Mouse (Mus musculus) cortical plate, adult 2 months (tissue): ENCODE data around the gene Cry2. TPM values are rescaled to one million over a fixed set of nuclear protein-coding genes. Genes with fewer than 3 reads are reported as not detected.
"Not testable (repeated sequence)": the region's sequence is repeated elsewhere in the genome, so short reads cannot be mapped to it uniquely, and the experiment has no call there.

Experiments
- H3K27ac ChIP-seq: fragments of 200-500 bp; 2 replicates; pipeline ENCODE4 v1.5.1; 2012; ENCODE audit warnings: low read length, control low read depth, inconsistent platforms; ENCODE audit not compliant: insufficient read depth
- H3K4me1 ChIP-seq: fragments of 200-500 bp; 2 replicates; pipeline ENCODE4 v1.6.1; 2011; ENCODE audit warnings: low read length; ENCODE audit not compliant: control insufficient read depth, insufficient read depth
- H3K4me3 ChIP-seq: fragments of 200-500 bp; 2 replicates; pipeline ENCODE4 v1.5.1; 2011; ENCODE audit warnings: mild to moderate bottlenecking, low read length, control low read depth; ENCODE audit not compliant: insufficient read depth
- CTCF ChIP-seq: fragments of 200-500 bp; IDR thresholded peaks from 2 replicates; pipeline ENCODE4 v1.5.1; 2011; ENCODE audit warnings: mild to moderate bottlenecking, control low read depth, low read length; ENCODE audit not compliant: insufficient read depth; ENCODE audit errors: extremely low read depth
- POLR2A ChIP-seq: fragments of 200-500 bp; IDR thresholded peaks from 2 replicates; pipeline ENCODE4 v1.6.1; 2011; ENCODE audit warnings: mild to moderate bottlenecking, low read length, control low read depth; ENCODE audit not compliant: insufficient read depth; ENCODE audit errors: extremely low read depth
- polyA plus RNA-seq: library from polyadenylated mRNA; depleted of rRNA; stranded (reverse); fragments of >200 nt; gene quantifications from 2 replicates; pipeline ENCODE4 v1.2.3, GENCODE M21; 2012; rRNA removed

Gene Cry2
- 99.9 and 108 TPM in 2 replicates for polyA plus RNA-seq

DNA sequence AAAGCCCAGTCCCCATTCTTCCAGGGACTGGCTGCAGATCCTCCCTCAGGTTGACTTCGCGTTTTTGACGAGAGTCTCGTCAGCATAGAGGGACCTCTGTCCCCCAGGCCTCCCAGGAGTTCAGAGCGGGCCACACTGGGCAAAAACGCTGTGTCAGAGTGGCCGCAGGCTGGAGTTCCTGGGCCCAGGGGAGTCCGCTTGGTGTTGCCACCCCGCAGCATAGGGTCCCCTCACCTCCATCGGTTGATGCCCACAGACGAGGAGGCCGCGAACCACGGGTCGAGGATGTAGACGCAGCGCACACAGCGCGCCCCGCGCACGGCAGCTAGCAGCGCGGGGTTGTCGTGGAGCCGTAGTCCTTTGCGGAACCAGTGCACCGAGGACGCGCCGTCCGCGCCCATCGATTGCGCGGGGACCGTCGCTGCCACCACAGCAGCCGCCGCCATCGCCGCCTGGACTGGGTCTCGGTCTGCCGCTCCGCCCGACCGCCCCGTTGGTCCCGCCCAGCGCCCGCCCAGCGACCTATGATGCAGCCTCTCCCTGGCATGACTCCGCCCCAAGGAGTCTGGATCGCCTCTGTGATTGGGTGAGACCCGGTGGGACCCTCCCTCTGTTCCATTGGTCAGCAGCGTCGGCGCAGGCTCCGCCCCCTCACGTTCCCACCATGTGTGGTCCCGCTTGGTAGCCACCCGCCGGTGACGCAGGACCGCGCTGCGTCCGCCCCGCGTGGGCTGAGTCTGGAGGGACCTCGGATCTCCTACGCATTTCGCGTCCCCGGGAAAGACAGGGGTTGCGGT lies at the start of gene Cry2:
Gene Cry2, minus strand, starts transcription at position 466 of the 797 bp plus-strand sequence.
- Histone ChIP-seq H3K4me3 (peak within 1 kb of the TSS; percentile 87), H3K4me1 (peaks cover 15% of the 10 kb centered on the region), H3K27ac (peak within 1 kb of the TSS; percentile 95)
- TF ChIP-seq CTCF, result no peak
- TF ChIP-seq POLR2A, result peak; percentile 81

DNA sequence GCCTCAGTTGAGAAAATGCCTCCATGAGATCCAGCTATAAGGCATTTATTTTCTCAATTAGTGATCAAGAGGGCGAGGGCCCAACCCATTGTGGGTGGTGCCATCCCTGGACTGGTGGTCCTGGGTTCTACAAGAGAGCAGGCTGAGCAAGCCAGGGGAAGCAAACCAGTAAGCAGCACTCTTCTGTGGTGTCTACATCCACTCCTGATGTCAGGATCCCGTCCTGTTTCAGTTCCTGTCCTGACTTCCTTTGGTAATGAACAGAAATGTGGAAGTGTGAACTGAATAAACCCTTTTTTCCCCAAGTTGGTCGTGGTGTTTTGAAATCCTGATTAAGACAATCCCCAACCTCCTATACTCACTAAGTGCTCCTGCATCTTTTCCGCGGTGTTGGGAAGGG lies 49.7 kb upstream of the Cry2 start:
- no peaks in the 10 kb centered on the region for H3K4me1 ChIP-seq
- H3K27ac ChIP-seq, result no peak overlapping the region
- no peak overlapping the region for H3K4me3 ChIP-seq
- no peak for TF ChIP-seq POLR2A
- no peak for TF ChIP-seq CTCF

DNA sequence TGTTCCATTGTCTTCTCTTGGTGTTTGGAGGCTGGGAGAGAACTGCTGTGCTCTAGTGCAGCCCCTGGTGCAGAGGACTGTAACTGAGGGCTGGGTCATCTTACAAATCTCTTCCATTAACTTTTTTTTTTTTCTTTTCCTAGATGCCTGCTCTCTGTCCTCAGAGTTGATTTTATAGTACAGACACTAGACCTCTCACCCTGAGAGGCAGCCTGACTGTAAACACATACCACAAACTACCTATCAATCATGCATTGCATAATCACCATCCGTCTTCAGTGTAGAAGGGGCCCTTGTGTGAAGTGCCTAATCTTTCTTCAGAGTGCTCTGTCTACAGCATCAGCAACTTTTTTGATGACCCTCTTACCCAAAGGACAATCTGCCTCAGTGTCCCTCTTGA lies 48.7 kb upstream of the Cry2 start:
- H3K4me3 ChIP-seq, result no peak overlapping the region
- TF ChIP-seq POLR2A, result no peak
- TF ChIP-seq CTCF, result no peak
- no peak overlapping the region for H3K27ac ChIP-seq
- H3K4me1 ChIP-seq, result peaks cover 2% of the 10 kb centered on the region; the same call in 1 of the 2 replicates

DNA sequence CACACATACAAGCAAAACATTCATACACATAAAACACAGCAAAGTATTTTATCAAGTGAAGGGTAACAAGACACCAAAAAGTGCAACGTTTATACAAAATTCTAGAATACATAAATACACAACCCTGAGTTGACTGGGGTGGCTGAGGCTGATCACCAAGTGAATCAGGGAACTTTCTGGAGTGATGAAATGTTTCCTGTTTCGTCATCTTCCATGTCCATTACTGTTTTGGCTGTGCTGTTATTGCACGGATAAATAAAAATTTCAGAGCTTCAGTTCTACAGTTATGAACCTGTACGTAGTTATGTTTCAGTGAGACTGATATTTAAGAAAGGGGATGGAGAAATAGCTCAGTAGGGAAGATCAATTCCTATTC lies 44.5 kb upstream of the Cry2 start:
- TF ChIP-seq POLR2A (no peak), CTCF (no peak)
- Histone ChIP-seq H3K4me3 (no peak overlapping the region), H3K27ac (no peak overlapping the region), H3K4me1 (peaks cover 4% of the 10 kb centered on the region; the same call in 1 of the 2 replicates)

DNA sequence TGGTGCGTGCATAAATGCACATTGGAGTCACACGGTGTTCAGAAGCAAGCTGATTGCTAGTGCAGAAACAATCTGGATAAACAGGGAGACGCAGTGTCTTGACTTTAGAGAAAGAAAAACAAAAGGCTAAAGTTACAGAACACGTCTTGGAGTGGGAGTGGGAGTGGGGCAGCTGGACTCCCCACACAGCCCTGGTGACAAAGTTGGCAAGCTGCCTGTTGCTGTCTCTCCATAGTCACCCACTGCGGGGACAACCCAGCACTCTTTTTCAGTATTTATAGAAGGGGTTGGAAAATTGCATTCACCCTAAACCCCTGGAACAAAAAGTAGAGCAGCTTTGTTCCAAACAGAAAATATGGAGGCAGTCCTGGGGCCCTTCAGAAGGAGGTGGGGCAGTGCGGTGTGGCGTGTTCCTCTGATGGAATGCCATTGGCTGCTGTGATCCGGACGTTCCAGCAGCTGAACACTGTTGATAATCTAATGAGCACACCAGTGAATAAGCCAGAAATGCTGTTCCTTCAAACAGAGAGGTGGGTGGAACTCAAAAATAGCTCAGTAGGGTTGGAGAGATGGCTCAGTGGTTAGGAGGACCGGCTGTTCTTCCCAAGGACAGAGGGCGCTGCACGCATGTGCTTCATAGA lies 43.9 kb upstream of the Cry2 start:
- Histone ChIP-seq H3K4me3 (no peak overlapping the region), H3K27ac (no peak overlapping the region), H3K4me1 (peaks cover 4% of the 10 kb centered on the region; the same call in 1 of the 2 replicates)
- TF ChIP-seq CTCF, result no peak

DNA sequence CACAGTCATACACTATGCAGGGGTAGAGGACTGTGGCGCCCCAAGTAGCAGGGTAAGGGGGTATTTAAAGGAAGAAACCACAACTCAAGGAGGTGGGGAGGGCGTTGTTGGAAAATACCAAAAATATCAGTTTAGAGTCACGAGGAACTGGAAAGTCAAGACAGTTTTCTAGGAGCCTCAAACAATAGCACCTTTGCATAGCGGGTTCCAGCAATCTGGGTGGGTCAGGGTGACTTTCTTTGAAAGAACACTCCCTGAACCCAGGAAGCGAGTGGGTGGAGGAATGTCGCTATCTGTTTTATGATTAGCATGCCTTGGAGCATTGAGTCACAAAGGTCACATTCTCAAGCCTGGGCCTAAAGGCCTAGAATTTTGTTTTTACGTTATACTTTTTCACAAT lies 42.7 kb upstream of the Cry2 start:
- not testable (repeated sequence) for H3K4me3 ChIP-seq, H3K4me1 ChIP-seq, H3K27ac ChIP-seq

DNA sequence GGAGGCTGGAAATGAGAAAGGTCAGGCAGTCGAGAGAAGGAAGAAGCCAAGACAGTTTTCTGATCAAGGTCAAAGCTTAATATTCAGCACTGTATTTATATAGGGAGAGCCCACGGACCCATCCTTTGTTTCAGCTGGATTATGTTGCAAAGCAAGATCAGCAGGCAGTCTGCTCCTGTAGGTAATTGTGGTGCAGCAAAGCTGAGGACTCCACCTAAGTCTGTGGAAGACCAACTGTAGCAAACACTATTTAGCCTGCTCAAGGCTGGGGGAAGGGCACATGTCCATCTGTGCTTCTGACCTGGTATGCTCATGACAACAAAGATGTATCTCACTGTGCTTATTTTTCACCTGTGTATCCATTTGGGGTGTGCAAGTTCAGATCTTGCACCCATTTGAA lies 41.9 kb upstream of the Cry2 start:
- TF ChIP-seq CTCF (no peak), POLR2A (no peak)
- Histone ChIP-seq H3K4me1 (peaks cover 4% of the 10 kb centered on the region; the same call in 1 of the 2 replicates), H3K27ac (no peak overlapping the region), H3K4me3 (no peak overlapping the region)

DNA sequence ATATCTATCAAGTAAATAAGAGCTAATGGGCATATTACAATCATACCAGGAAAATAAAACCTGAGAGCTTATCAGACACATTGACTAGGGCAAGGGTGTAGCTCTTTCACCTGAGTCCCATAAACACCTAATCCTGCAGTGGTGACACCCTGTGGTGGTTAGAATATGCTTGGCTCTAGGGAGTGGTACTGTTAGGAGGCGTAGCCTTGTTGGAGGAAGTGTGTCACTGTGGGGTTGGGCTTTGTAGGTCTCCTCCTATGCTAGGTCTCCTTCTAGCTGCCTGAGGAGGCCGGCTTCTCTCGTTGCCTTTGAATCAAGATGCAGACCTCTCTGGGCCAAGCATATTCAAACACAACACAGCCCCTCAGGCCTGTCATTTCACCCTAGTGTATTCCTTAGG lies 41.1 kb upstream of the Cry2 start:
- H3K4me3 ChIP-seq, result no peak overlapping the region
- peaks cover 4% of the 10 kb centered on the region; the same call in 1 of the 2 replicates for H3K4me1 ChIP-seq
- H3K27ac ChIP-seq, result no peak overlapping the region
- TF ChIP-seq POLR2A (no peak), CTCF (no peak)

DNA sequence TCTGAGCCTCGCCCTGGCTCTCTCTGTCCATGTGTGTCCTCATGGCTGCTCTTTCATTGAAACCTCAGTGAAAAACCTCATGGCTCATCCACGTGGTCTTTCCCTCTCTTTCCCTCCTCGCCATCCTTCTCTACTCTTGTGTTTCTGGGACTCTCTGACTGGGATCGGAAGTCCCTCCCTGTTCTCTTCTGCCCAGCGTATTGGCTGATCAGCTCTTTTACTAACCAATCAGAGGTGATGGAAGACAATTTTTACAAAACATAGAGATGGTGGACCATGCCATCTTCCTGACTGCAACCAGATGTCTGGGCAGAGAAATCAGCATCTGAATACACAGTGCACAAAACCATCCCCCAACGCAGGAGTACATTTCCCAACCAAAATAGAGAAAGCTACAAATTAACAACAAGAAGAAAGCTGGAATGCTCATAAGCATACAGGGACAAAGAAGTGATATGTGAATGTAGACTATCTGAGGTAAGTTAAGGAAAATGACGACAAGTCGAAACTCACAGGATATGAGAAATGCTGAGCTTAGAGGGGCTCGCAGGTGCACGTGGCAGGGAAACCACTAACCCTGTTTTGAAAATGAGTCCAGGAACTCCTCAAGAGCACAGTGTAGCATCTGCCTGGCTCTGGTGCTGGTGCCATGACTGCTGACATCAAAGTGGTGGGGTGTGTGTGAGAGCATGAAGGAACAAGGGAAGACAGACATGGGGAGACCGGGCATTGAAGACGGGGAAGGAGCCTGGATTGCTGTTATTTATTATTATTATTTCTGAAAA lies 38.2 kb upstream of the Cry2 start:
- no peak overlapping the region for H3K27ac ChIP-seq
- TF ChIP-seq CTCF, result no peak
- TF ChIP-seq POLR2A, result no peak
- no peaks in the 10 kb centered on the region for H3K4me1 ChIP-seq
- no peak overlapping the region for H3K4me3 ChIP-seq

DNA sequence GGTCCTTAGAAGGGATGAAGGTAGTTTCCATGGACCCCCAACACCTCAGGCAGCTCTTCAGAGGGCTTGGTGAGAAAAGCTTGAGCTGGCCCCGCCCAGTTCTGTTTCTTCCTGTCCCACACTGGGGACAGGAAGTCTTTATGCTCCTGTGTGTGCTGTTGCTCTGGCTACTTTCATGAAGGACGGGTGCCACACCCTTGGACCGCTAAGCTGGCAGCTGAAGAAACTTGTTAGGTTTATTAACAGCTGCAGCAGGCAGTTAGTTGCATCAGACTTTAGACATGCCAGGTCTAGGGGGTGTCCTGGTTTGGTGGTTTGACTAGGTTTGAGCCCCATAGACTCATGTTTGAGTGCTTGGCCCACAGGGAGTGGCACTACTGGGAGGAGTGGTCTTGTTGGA lies 30.8 kb upstream of the Cry2 start:
- TF ChIP-seq POLR2A (no peak), CTCF (no peak)

More for the DNA sequence above, 30.8 kb upstream of the Cry2 start:
- Histone ChIP-seq H3K27ac (no peak overlapping the region), H3K4me1 (no peaks in the 10 kb centered on the region), H3K4me3 (no peak overlapping the region)
